Mouse (Mus musculus) mature B cell (primary cell): Measurements from ENCODE around the gene Gm32687.
"Not testable (repeated sequence)": the region's sequence is repeated elsewhere in the genome, so short reads cannot be mapped to it uniquely, and the experiment has no call there.

Source experiments
- in situ Hi-C: fragments of 300-500 bp; cut with MboI; formaldehyde crosslinking; loops from 2 replicates; pipeline ENCODE4 v1.14.3; 2019

Gm32687 gene

GRCm38 (mm10) chr10:81863409-81864407 is at the start of gene Gm32687:
Gene Gm32687, plus strand, starts transcription at chr10:81863934.
- in situ Hi-C loops, result not testable (repeated sequence)

- in situ Hi-C loops, result not testable (repeated sequence)
Observed at GRCm38 (mm10) chr10:81846219-81846618, 17.5 kb upstream of the Gm32687 start.

GRCm38 (mm10) chr10:81929842-81930743 is 66.4 kb downstream of the Gm32687 start, which contains the start of gene Zfp781:
Gene Zfp781, minus strand, starts transcription at chr10:81930480.
- in situ Hi-C loops, result not testable (repeated sequence)
